Mouse (Mus musculus) embryonic fibroblast, embryonic 13.5 days (primary cell): ENCODE data around the gene Ppp2r5e. TPM values are rescaled to one million over a fixed set of nuclear protein-coding genes. Genes with fewer than 3 reads are reported as not detected.
A peak's percentile ranks its signal among the peaks of the same experiment; 100 is the strongest.

Source experiments
- H3K27ac ChIP-seq: 2 replicates; pipeline ENCODE4 v1.5.1; 2012; ENCODE audit warnings: low read length, control low read depth, inconsistent platforms; ENCODE audit not compliant: insufficient read depth
- H3K4me1 ChIP-seq: 2 replicates; pipeline ENCODE4 v1.6.1; 2011; ENCODE audit warnings: low read length; ENCODE audit not compliant: control insufficient read depth, insufficient read depth
- H3K4me3 ChIP-seq: 2 replicates; pipeline ENCODE4 v1.5.1; 2011; ENCODE audit warnings: mild to moderate bottlenecking, control low read depth, low read length; ENCODE audit not compliant: insufficient read depth
- CTCF ChIP-seq: IDR thresholded peaks from 2 replicates; pipeline ENCODE4 v1.5.1; 2011; ENCODE audit warnings: mild to moderate bottlenecking, control low read depth, low read length, moderate library complexity, borderline replicate concordance; ENCODE audit not compliant: insufficient read depth
- POLR2A ChIP-seq: IDR thresholded peaks from 2 replicates; pipeline ENCODE4 v1.6.1; 2011; ENCODE audit warnings: low read depth, mild to moderate bottlenecking, control low read depth, low read length, moderate library complexity
- polyA plus RNA-seq: library from polyadenylated mRNA; stranded (reverse); fragments of >200 nt; gene quantifications from 2 replicates; pipeline ENCODE4 v1.2.4, GENCODE M21; 2011; ENCODE audit warnings: low read depth; ENCODE audit not compliant: missing spikeins, insufficient read length

Gene Ppp2r5e
- polyA plus RNA-seq, 1 experiment = 43.2 TPM

- Histone ChIP-seq H3K4me1 (peaks cover 3% of the 10 kb centered on the region; the same call in 1 of the 2 replicates), H3K4me3 (no peak overlapping the region), H3K27ac (no peak overlapping the region)
- TF ChIP-seq CTCF = no peak
- TF ChIP-seq POLR2A = no peak
These were observed 117.4 kb downstream of the Ppp2r5e start for GRCm38 (mm10) chr12:75478596-75478995.

DNA sequence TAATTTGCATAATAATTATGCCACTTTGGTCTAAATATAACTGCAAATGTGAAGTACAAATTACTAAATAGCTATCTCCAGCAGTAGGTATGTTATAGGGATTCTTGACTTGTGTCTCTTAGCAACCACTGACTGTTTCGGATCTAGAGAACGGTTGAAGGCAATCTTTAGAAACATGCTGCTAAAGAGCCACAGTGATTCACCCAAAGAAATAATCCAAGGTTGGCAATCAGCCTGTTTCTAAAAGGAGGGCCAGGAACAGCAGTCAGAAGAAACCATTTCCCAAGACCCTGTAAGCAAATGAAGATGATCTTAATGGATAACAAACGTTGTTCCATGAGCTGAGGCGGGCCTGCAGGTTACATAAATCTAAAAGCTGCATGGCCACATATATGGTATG is 117.9 kb downstream of the Ppp2r5e start:
- Histone ChIP-seq H3K4me3 (no peak overlapping the region), H3K27ac (0 out of 2 replicates have a peak overlapping the region, but pooled peaks have one; percentile 16), H3K4me1 (peaks cover 3% of the 10 kb centered on the region; the same call in 1 of the 2 replicates)
- TF ChIP-seq CTCF (no peak), POLR2A (no peak)

GRCm38 (mm10) chr12:75473021-75473420 is 123.0 kb downstream of the Ppp2r5e start:
- TF ChIP-seq POLR2A (no peak), CTCF (no peak)
- Histone ChIP-seq H3K4me1 (no peaks in the 10 kb centered on the region), H3K27ac (no peak overlapping the region), H3K4me3 (no peak overlapping the region)

- H3K4me1 ChIP-seq = no peaks in the 10 kb centered on the region
- H3K27ac ChIP-seq = no peak overlapping the region
- TF ChIP-seq CTCF = no peak
- TF ChIP-seq POLR2A = no peak
- H3K4me3 ChIP-seq = no peak overlapping the region
These were observed 123.9 kb downstream of the Ppp2r5e start for GRCm38 (mm10) chr12:75472107-75472506.

DNA sequence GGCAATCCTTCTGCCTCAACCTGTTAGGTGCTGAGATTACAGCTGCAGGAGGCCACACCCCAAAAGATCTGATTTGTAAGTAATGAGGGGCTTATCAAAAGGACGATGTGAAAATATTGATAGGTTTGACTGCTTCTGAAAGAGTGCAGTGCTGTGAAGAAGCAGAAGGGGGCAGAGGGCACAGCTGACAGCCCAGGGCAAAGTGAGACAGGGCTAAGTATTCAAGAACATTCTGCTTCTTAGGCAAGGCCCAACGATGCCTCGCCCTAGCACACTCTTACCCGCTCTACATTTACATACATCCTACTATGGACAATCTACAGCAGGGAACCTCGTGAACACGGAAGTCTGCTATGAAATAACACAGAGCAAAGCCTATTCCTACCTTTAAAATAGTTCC is 128.2 kb downstream of the Ppp2r5e start:
- TF ChIP-seq POLR2A = no peak
- peak; percentile 18; the same call in 1 of the 2 replicates for TF ChIP-seq CTCF
- Histone ChIP-seq H3K27ac (no peak overlapping the region), H3K4me3 (no peak overlapping the region), H3K4me1 (no peaks in the 10 kb centered on the region)

GRCm38 (mm10) chr12:75467127-75467526 is 128.9 kb downstream of the Ppp2r5e start:
- no peak overlapping the region for H3K4me3 ChIP-seq
- TF ChIP-seq POLR2A (no peak), CTCF (no peak)
- H3K27ac ChIP-seq = no peak overlapping the region
- H3K4me1 ChIP-seq = no peaks in the 10 kb centered on the region

DNA sequence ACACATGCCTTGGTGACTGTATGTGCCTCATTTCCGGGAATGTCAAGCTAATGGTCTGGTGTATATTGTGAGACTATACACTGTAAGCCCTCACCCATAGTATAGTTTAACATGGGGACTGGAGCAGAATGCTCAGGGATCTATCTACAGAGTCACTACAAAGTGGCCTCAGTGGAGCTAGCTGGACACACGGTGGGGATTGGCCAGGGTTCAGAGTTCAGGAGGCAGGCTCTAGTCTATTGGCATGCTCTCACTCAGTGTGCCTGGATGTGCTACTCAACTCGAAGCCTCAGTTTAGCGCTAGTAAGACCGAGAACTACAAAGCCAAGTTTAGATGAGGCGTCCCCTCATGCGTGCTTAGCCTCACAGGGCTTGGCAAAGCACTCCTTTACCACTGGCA is 129.8 kb downstream of the Ppp2r5e start:
- no peaks in the 10 kb centered on the region for H3K4me1 ChIP-seq
- no peak overlapping the region for H3K27ac ChIP-seq
- no peak overlapping the region for H3K4me3 ChIP-seq
- no peak for TF ChIP-seq CTCF
- no peak for TF ChIP-seq POLR2A

DNA sequence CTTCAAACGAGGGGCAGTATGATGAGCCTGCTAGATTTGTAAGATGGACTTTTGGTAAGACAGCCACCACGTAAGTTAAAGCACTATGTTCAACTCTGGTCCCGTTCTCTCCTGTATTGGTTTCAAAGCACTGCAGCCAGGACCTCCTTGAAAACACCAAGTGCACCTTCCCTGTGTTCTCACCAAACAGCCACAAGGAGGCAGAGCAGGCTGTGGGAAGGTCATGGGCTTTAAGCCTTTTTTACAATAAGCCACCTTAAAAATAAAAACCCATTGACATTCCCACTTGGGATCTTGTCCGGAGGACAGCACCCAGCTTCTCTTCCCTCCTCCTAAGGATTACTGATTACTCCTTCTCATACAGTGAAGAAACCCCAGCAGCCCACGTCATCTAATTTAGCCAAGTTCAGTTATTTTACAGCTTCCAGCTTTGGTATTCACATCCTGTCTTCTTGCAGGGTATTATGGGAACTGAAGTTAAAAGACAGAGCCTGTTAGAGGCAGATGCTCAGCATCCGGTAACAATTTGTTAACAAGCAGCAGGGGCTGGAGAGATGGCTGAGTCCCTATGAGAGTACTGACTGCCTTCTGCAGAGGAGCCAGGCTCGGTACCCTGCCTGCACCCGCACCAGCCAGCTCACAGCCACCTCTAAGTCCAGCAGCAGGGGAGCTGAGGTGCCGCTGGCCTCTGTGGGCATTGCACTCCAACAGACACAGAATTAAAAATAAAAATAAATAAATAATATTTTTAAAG is 131.9 kb downstream of the Ppp2r5e start:
- no peak overlapping the region for H3K4me3 ChIP-seq
- no peak overlapping the region for H3K27ac ChIP-seq
- H3K4me1 ChIP-seq = no peaks in the 10 kb centered on the region
- TF ChIP-seq CTCF (peak; percentile 80; the same call in 1 of the 2 replicates), POLR2A (no peak)

GRCm38 (mm10) chr12:75460561-75460960 is 135.5 kb downstream of the Ppp2r5e start:
- no peak overlapping the region for H3K4me3 ChIP-seq
- H3K27ac ChIP-seq = no peak overlapping the region
- no peak for TF ChIP-seq CTCF
- TF ChIP-seq POLR2A = no peak
- H3K4me1 ChIP-seq = no peaks in the 10 kb centered on the region

DNA sequence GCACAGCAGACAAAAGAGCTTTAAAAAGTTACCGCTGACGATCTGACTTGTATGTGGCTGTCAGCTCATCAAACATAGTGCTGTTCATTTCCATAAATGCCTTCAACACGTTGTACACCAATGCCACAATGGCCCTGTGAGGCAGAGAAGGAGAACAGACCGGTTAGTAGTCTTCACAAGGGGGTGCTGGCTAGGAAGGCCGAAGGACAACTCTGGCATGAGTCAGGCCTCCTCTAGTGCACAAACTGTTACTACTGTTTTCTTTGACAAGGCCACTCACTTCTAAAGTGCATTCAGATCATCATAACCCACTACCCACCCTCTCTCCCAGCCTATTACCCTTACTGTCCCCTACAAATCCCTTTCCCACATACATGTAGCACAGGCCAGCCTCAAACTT is 136.4 kb downstream of the Ppp2r5e start:
- TF ChIP-seq CTCF (no peak), POLR2A (no peak)
- Histone ChIP-seq H3K4me1 (no peaks in the 10 kb centered on the region), H3K4me3 (no peak overlapping the region), H3K27ac (no peak overlapping the region)

DNA sequence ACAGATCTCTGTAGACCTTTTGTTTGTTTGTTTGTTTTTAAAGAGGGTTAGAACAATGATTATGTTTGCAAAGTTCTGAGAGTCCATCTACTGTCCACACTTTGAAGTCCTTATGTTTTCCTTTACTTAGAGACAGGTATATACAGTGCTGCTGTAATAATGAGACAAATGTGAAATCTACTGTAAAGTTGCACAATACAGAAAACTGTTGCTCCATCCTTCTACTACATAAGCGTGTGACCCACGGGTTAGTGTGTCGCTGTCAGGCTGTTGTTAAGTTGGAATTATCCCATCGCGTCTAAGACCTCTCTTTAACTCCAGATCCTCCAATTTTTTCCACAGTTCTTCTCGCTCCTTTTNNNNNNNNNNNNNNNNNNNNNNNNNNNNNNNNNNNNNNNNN is 142.6 kb downstream of the Ppp2r5e start:
- TF ChIP-seq CTCF (no peak), POLR2A (no peak)
- Histone ChIP-seq H3K27ac (no peak overlapping the region), H3K4me3 (no peak overlapping the region), H3K4me1 (no peaks in the 10 kb centered on the region)
